In genomic region chr7:3474291-3475080, GRCm38 (mm10) we compare ENCODE assay signal across 10 mouse cellular contexts. TPM values are rescaled to one million over a fixed set of nuclear protein-coding genes. Genes with fewer than 3 reads are reported as not detected.
DNase-seq lines count a peak whose midpoint lies in the region; ATAC-seq and TF ChIP-seq lines count a peak whose summit lies in the region.
"Had no signal": no experiment of that assay in that cellular context is flagged by ENCODE, and none has a peak within 500 bp of the region (broad histone marks: within the 10 kb centered on the region; RNA-seq: fewer than 3 reads in every experiment).

No protein-coding gene starts in this region.

- no peaks in the 10 kb centered on the region for H3K27me3 ChIP-seq in embryonic facial prominence, embryonic 12.5 days
- no peaks in the 10 kb centered on the region for H3K27me3 ChIP-seq in kidney, postnatal 0 days (ENCODE audit: insufficient read depth, low read length)
- no peaks in the 10 kb centered on the region for H3K27me3 ChIP-seq in neural tube, embryonic 15.5 days (replicated peaks)
- H3K27me3 ChIP-seq: Patski had no signal

- no peak overlapping the region for H3K9ac ChIP-seq in embryonic facial prominence, embryonic 12.5 days
- H3K9ac ChIP-seq in kidney, postnatal 0 days (ENCODE audit: low read depth, low read length): no peak overlapping the region
- H3K9ac ChIP-seq in neural tube, embryonic 15.5 days (replicated peaks): no peak overlapping the region

- no peaks in the 10 kb centered on the region for H3K4me1 ChIP-seq in embryonic facial prominence, embryonic 12.5 days
- H3K4me1 ChIP-seq in kidney, postnatal 0 days (replicated peaks; ENCODE audit: insufficient read depth, low read length): no peaks in the 10 kb centered on the region
- H3K4me1 ChIP-seq in neural tube, embryonic 15.5 days: peaks cover 2% of the 10 kb centered on the region; the same call in 1 of the 2 replicates

- peak overlapping the region; percentile 37 for H3K4me2 ChIP-seq in embryonic facial prominence, embryonic 12.5 days (replicated peaks)
- 0 out of 2 replicates have a peak overlapping the region, but pooled peaks have one; percentile 27 for H3K4me2 ChIP-seq in kidney, postnatal 0 days (ENCODE audit: low read length)
- peak overlapping the region; percentile 41 for H3K4me2 ChIP-seq in neural tube, embryonic 15.5 days

- 9% methylated on average over 19 of the region's 19 CpGs for WGBS in embryonic facial prominence, embryonic 12.5 days
- WGBS in kidney, postnatal 0 days: 9% methylated on average over 19 of the region's 19 CpGs
- 6% methylated on average over 19 of the region's 19 CpGs for WGBS in neural tube, embryonic 15.5 days

- no peaks in the 10 kb centered on the region for H3K36me3 ChIP-seq in embryonic facial prominence, embryonic 12.5 days
- no peaks in the 10 kb centered on the region for H3K36me3 ChIP-seq in kidney, postnatal 0 days (ENCODE audit: insufficient read depth, low read length)
- H3K36me3 ChIP-seq in neural tube, embryonic 15.5 days: no peaks in the 10 kb centered on the region

- no peak overlapping the region for H3K27ac ChIP-seq in left cerebral cortex, adult 2 months
- H3K27ac ChIP-seq in embryonic facial prominence, embryonic 12.5 days: no peak overlapping the region
- no peak overlapping the region for H3K27ac ChIP-seq in kidney, postnatal 0 days
- no peak overlapping the region for H3K27ac ChIP-seq in neural tube, embryonic 15.5 days (replicated peaks)

- H3K4me3 ChIP-seq in left cerebral cortex, adult 2 months: no peak overlapping the region
- H3K4me3 ChIP-seq in embryonic facial prominence, embryonic 12.5 days: peak overlapping the region; percentile 14; the same call in 1 of the 2 replicates
- H3K4me3 ChIP-seq in kidney, postnatal 0 days (replicated peaks; ENCODE audit: low read depth, low read length): no peak overlapping the region
- no peak overlapping the region for H3K4me3 ChIP-seq in neural tube, embryonic 15.5 days (replicated peaks)

- ATAC-seq in embryonic facial prominence, embryonic 12.5 days (ENCODE audit: insufficient number of reproducible peaks, insufficient read depth, low FRiP score, low TSS enrichment): peak; percentile 60; the same call in 1 of the 2 replicates
- ATAC-seq in kidney, postnatal 0 days (replicated peaks; ENCODE audit: low FRiP score, low read depth): peak; percentile 46; the same call in 1 of the 2 replicates
- no peak for ATAC-seq in neural tube, embryonic 15.5 days (ENCODE audit: low FRiP score)
- ATAC-seq in CD4-positive, CD25-positive, alpha-beta regulatory T cell, adult 4 months: no peak
- ATAC-seq: Patski had no signal

- H3K9me3 ChIP-seq in embryonic facial prominence, embryonic 12.5 days: no peaks in the 10 kb centered on the region
- no peaks in the 10 kb centered on the region for H3K9me3 ChIP-seq in kidney, postnatal 0 days (replicated peaks; ENCODE audit: low read length)
- H3K9me3 ChIP-seq in neural tube, embryonic 15.5 days (replicated peaks): no peaks in the 10 kb centered on the region

- TF ChIP-seq CTCF in left cerebral cortex, adult 2 months (IDR thresholded peaks at IDR 0.05): peak; percentile 14
- peak; percentile 18; the same call in 1 of the 2 replicates for TF ChIP-seq CTCF in kidney, postnatal 0 days (IDR thresholded peaks at IDR 0.05; ENCODE audit: low read depth)

- intact Hi-C loops in left cerebral cortex, adult 2 months (cut with DNase I): no loop called here

- no peak for DNase-seq in left cerebral cortex, adult 2 months (ENCODE audit: extremely low spot score in 1 of 2, low spot score in 2 of 2)
- DNase-seq in left cerebral cortex, adult 11 months (ENCODE audit: low spot score): no peak
- DNase-seq in kidney, postnatal 0 days (ENCODE audit: low spot score): peak; percentile 22
- DNase-seq in right cerebral cortex, postnatal 4 days: no peak
- no peak for DNase-seq in adipocyte (ENCODE audit: low spot score)

RNA-seq across cellular contexts. Expression of gene Tarm1, which starts 27.9 kb away (rescaled TPM):
- under 1 TPM in 1 of 2 experiments, not detected in 1; 0.28 TPM for total RNA-seq in left cerebral cortex, adult 2 months (2021)
- polyA plus RNA-seq in embryonic facial prominence, embryonic 12.5 days (2016; fragmentation: Nextera tagmentation; extraction: Ambion mirVana): not detected in 2 replicates
- polyA plus RNA-seq in kidney, postnatal 0 days (2015; fragmentation: Nextera tagmentation; extraction: Ambion mirVana): 0.80 and 0.88 TPM in 2 replicates
- polyA plus RNA-seq in neural tube, embryonic 15.5 days (2015; fragmentation: Nextera tagmentation; extraction: Ambion mirVana): 0.13 and 0.15 TPM in 2 replicates
- polyA plus RNA-seq in CD4-positive, CD25-positive, alpha-beta regulatory T cell, adult 4 months (2017; shearing (Covaris generic)): not detected
- total RNA-seq: liver, adult 2 months had no signal
- polyA plus RNA-seq: liver, adult 2 months; Patski had no signal

RNA-seq across cellular contexts. Expression of gene Cacng6, which starts 50.5 kb away (rescaled TPM):
- 1 to 10 TPM; 1.2 TPM for total RNA-seq in left cerebral cortex, adult 2 months (2021)
- polyA plus RNA-seq in embryonic facial prominence, embryonic 12.5 days (2016; fragmentation: Nextera tagmentation; extraction: Ambion mirVana): 1.7 and 2.2 TPM in 2 replicates
- polyA plus RNA-seq in kidney, postnatal 0 days (2015; fragmentation: Nextera tagmentation; extraction: Ambion mirVana): 0.11 TPM in 1 of 2 replicates, not detected in the other
- 0.43 and 0.97 TPM in 2 replicates for polyA plus RNA-seq in neural tube, embryonic 15.5 days (2015; fragmentation: Nextera tagmentation; extraction: Ambion mirVana)
- polyA plus RNA-seq in CD4-positive, CD25-positive, alpha-beta regulatory T cell, adult 4 months (2017; shearing (Covaris generic)): not detected
- polyA plus RNA-seq: liver, adult 2 months; Patski had no signal

Comparison
In these comparisons a context has a peak if more than half of its experiments do, and no peak if none do; other contexts are left out.
1. ATAC-seq: peak in embryonic facial prominence, embryonic 12.5 days (single experiment) and kidney, postnatal 0 days (single experiment); none in neural tube, embryonic 15.5 days (single experiment) and CD4-positive, CD25-positive, alpha-beta regulatory T cell, adult 4 months (single experiment).
2. Peak in every context shown above with its lines, with median percentiles within 50 percentile points of each other: H3K4me2 ChIP-seq.